Mouse (Mus musculus) gastrocnemius, postnatal 10 days (tissue): ENCODE data around the gene Vsig10. TPM values are rescaled to one million over a fixed set of nuclear protein-coding genes. Genes with fewer than 3 reads are reported as not detected.
A peak's percentile ranks its signal among the peaks of the same experiment; 100 is the strongest.

Experiments
- DNase-seq: peaks from one replicate; pipeline ENCODE4 v3.0.0; 2021; ENCODE audit warnings: mixed read lengths
- total RNA-seq, 2 experiments: library from RNA; stranded (reverse); gene quantifications; 2 replicates each; pipeline ENCODE4 v1.2.3; 2021

Gene Vsig10
- total RNA-seq, 2 experiments from 2014 or later, result 8.6 to 11.9 TPM

- DNase-seq, result no peak
Measured at GRCm38 (mm10) chr5:117380199-117380598, 61.3 kb downstream of the Vsig10 start.

GRCm38 (mm10) chr5:117381785-117382184 lies 62.9 kb downstream of the Vsig10 start:
- DNase-seq, result no peak

- DNase-seq, result no peak
Measured at GRCm38 (mm10) chr5:117383198-117383597, 64.3 kb downstream of the Vsig10 start.

GRCm38 (mm10) chr5:117388296-117388751 lies 69.4 kb downstream of the Vsig10 start:
- peak; percentile 53 for DNase-seq

GRCm38 (mm10) chr5:117388877-117389276 lies 70.0 kb downstream of the Vsig10 start, which contains the start of gene Rfc5:
Rfc5 (minus strand) TSS chr5:117389047.
- peak; percentile 96 for DNase-seq

DNA sequence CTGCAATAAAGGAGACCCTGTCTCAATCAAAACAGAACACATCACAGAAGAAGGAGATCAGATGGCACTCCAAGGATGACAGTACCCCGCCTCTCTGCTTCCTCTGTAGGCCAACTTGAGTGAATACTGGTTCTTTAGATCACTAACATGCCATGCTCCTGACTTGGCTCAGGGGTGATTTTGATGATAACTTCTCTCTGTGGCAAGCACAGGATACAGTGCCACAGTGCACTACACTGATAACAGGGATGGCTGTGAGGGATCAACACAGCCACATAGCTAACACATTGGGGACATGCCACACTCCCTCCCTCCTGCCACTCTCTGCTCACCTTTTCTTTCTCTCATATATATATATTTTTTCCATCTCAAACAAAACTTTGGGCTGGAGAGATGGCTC lies 72.0 kb downstream of the Vsig10 start:
- no peak for DNase-seq

DNA sequence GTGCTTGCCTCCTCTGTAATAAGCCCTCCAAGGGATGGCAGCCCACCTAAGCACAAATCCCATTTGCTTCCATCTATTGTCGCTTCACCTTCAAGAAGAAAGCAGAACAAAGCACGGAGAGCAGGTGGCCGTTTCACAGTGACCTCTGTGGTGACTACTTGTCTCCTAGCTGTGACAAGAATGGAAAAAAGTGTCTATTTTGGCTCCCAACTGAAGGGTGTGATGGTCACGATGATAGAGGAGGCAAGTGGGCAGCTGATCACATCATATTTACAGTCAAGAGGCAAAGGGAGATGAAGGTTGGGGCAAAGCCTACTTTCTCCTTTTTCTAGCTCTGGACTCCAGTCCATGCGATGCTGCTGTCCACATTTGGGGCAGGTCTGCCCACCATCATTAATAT lies 77.0 kb downstream of the Vsig10 start:
- no peak for DNase-seq

- no peak for DNase-seq
Measured at GRCm38 (mm10) chr5:117396596-117397014, 77.7 kb downstream of the Vsig10 start.

DNA sequence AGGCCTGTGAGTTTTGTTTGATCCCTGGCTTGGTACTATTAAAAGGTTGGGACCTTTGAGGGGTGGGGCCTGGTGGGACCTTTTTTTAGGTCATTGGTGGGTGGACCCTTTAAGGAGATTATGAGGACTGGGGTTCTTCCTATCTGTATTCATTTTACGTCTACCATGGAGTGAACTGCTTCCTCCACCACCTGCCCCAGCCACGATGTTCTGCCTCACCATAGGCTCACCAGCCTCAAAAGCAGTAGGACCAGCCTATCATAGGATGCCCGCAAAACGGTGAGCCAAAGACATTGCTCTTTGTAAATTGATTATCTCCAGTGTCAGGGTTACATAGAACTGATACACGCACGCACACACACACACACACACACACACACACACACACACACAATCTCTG lies 78.5 kb downstream of the Vsig10 start:
- no peak for DNase-seq

DNA sequence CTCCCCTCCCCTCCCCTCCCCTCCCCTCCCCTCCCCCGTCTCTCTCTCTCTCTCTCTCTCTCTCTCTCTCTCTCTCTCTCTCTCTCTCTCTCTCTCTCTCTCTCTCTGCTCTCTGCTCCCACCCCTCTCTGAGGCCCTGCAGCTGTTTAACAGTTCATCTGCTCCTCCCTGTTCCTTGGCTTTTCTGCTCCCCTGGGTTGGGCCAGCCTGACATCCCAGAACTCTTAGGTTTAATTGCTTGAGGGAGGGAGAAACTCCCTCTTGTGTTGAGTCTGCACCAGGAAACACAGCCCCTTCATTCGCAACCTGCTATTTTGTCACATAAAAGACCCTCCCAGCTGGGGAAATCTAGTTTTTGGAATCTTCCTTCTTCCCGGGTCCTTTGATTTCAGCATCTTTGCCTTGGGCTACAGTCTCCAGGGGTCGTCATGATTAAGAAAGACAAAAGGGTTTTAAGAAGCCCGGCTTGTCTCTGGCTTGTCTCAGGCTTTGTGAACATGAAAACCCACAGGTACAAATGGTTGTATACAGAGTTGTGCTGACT lies 79.2 kb downstream of the Vsig10 start:
- DNase-seq, result no peak

GRCm38 (mm10) chr5:117399281-117399680 lies 80.4 kb downstream of the Vsig10 start:
- DNase-seq, result no peak

- DNase-seq, result no peak
Measured at GRCm38 (mm10) chr5:117403609-117404008, 84.7 kb downstream of the Vsig10 start.

Other genes starting within 250 kb of the Vsig10 start
- gene Suds3, start 203.0 kb upstream of the Vsig10 start, total RNA-seq, result 10 to 100 TPM; 49.3 to 53.5 TPM
- gene Taok3, start 199.0 kb upstream of the Vsig10 start, total RNA-seq, result 10 to 100 TPM in 1 of 2 experiments, 1 to 10 TPM in 1; 6.1 to 11.1 TPM
- 100 to 1,000 TPM; 307 to 317 TPM for gene Pebp1, start 31.5 kb upstream of the Vsig10 start, total RNA-seq
- 10 to 100 TPM; 80.3 to 83.1 TPM for gene Wsb2, start 38.2 kb downstream of the Vsig10 start, total RNA-seq
- 1 to 10 TPM; 7.5 to 8.5 TPM for gene Rfc5, start 70.0 kb downstream of the Vsig10 start, total RNA-seq
- gene Ksr2, start 94.9 kb downstream of the Vsig10 start, total RNA-seq, result under 1 TPM; 0.16 to 0.27 TPM